8 mouse cellular contexts compared by ENCODE assay signal in genomic region chr4:34613571-34614145, GRCm38 (mm10). TPM values are rescaled to one million over a fixed set of nuclear protein-coding genes. Genes with fewer than 3 reads are reported as not detected.
DNase-seq lines count a peak whose midpoint lies in the region; ATAC-seq and TF ChIP-seq lines count a peak whose summit lies in the region.

No protein-coding gene starts in this region.

- no peak for TF ChIP-seq POLR2A in thymus, adult 2 months (IDR thresholded peaks at IDR 0.05; ENCODE audit: control insufficient read depth, extremely low read depth, insufficient read depth, low read length, poor library complexity)

- H3K9me3 ChIP-seq in heart, embryonic 16.5 days (replicated peaks; ENCODE audit: control insufficient read depth, low read length) = no peaks in the 10 kb centered on the region
- H3K9me3 ChIP-seq in midbrain, embryonic 11.5 days (ENCODE audit: control insufficient read depth, low read length) = no peaks in the 10 kb centered on the region

- H3K36me3 ChIP-seq in heart, embryonic 16.5 days (ENCODE audit: control insufficient read depth, insufficient read depth) = peaks cover 3% of the 10 kb centered on the region
- H3K36me3 ChIP-seq in midbrain, embryonic 11.5 days (ENCODE audit: control insufficient read depth, insufficient read depth, low read length) = no peaks in the 10 kb centered on the region
- H3K36me3 ChIP-seq in thymus, adult 2 months (ENCODE audit: control insufficient read depth, insufficient read depth, low read length) = no peaks in the 10 kb centered on the region

- H3K9ac ChIP-seq in heart, embryonic 16.5 days (ENCODE audit: low read length) = peak overlapping the region; percentile 96
- peak overlapping the region; percentile 91 for H3K9ac ChIP-seq in midbrain, embryonic 11.5 days (ENCODE audit: low read length)

- WGBS in heart, embryonic 16.5 days = 59% methylated on average over 6 of the region's 6 CpGs
- 79% methylated on average over 6 of the region's 6 CpGs for WGBS in midbrain, embryonic 11.5 days
- WGBS in thymus, adult 2 months = 53% methylated on average over 6 of the region's 6 CpGs

- H3K4me1 ChIP-seq in heart, embryonic 16.5 days (ENCODE audit: control insufficient read depth, insufficient read depth, low read length) = peaks cover 21% of the 10 kb centered on the region
- H3K4me1 ChIP-seq in midbrain, embryonic 11.5 days (ENCODE audit: control insufficient read depth, insufficient read depth, low read length) = peaks cover 14% of the 10 kb centered on the region
- peaks cover 10% of the 10 kb centered on the region for H3K4me1 ChIP-seq in thymus, adult 2 months (replicated peaks; ENCODE audit: control insufficient read depth, insufficient read depth, low read length)

- no peak for ATAC-seq in heart, embryonic 16.5 days (replicated peaks; ENCODE audit: extremely low read depth, insufficient read depth, low FRiP score)
- no peak for ATAC-seq in midbrain, embryonic 11.5 days (ENCODE audit: low FRiP score)

- TF ChIP-seq CTCF in thymus, adult 2 months (IDR thresholded peaks at IDR 0.05; ENCODE audit: borderline replicate concordance, control insufficient read depth, extremely low read depth, insufficient read depth, low read length, poor library complexity) = no peak

- peak overlapping the region; percentile 94 for H3K4me3 ChIP-seq in heart, embryonic 16.5 days (ENCODE audit: low read length)
- H3K4me3 ChIP-seq in midbrain, embryonic 11.5 days (ENCODE audit: low read depth, low read length) = peak overlapping the region; percentile 84
- H3K4me3 ChIP-seq in thymus, adult 2 months (ENCODE audit: control insufficient read depth, insufficient read depth, low read length) = no peak overlapping the region

- no peaks in the 10 kb centered on the region for H3K27me3 ChIP-seq in heart, embryonic 16.5 days (ENCODE audit: control insufficient read depth, insufficient read depth, low read length)
- no peaks in the 10 kb centered on the region for H3K27me3 ChIP-seq in midbrain, embryonic 11.5 days (ENCODE audit: control insufficient read depth, insufficient read depth, low read length)
- H3K27me3 ChIP-seq in thymus, adult 2 months (ENCODE audit: control insufficient read depth, insufficient read depth, low read length) = no peaks in the 10 kb centered on the region

- H3K27ac ChIP-seq in heart, embryonic 16.5 days (ENCODE audit: low read length) = no peak overlapping the region
- H3K27ac ChIP-seq in midbrain, embryonic 11.5 days (ENCODE audit: low read depth, low read length) = no peak overlapping the region
- H3K27ac ChIP-seq in thymus, adult 2 months (ENCODE audit: control insufficient read depth, insufficient read depth, low read length) = no peak overlapping the region

- peak; percentile 24 for DNase-seq in right cerebral cortex, postnatal 14 days
- DNase-seq in right cerebral cortex, adult 18-20 months = no peak
- peak; percentile 19 for DNase-seq in c-Kit-positive CD71-positive TER-119-positive erythroid progenitor cells, embryonic 14.5 days (ENCODE audit: low spot score)
- peak; percentile 37 to 58 for DNase-seq in kidney, postnatal 4 days
- DNase-seq in midbrain, embryonic 11.5 days (ENCODE audit: low spot score, missing footprints) = no peak
- DNase-seq in layer of hippocampus, postnatal 10 days (ENCODE audit: low spot score in 2 of 2) = no peak
- no peak for DNase-seq in thymus, adult 2 months

- peak overlapping the region; percentile 84 for H3K4me2 ChIP-seq in heart, embryonic 16.5 days (ENCODE audit: low read depth, low read length)
- H3K4me2 ChIP-seq in midbrain, embryonic 11.5 days = peak overlapping the region; percentile 96

RNA-seq across cellular contexts. Expression of gene Orc3, which starts 1.1 kb away (rescaled TPM):
- polyA plus RNA-seq in heart, embryonic 16.5 days (2015; fragmentation: Nextera tagmentation; extraction: Ambion mirVana) = 63.2 and 68.9 TPM in 2 replicates
- 127 and 135 TPM in 2 replicates for polyA plus RNA-seq in midbrain, embryonic 11.5 days (2014; fragmentation: Nextera tagmentation; extraction: Ambion mirVana)
- 10 to 100 TPM; 56.1 to 61.9 TPM for total RNA-seq in layer of hippocampus, postnatal 10 days (2021)
- 26.8 and 34.0 TPM in 2 replicates for polyA plus RNA-seq in thymus, adult 2 months (2012; rRNA removed)

RNA-seq across cellular contexts. Expression of gene Rars2, which starts 1.1 kb away (rescaled TPM):
- 51.3 and 56.9 TPM in 2 replicates for polyA plus RNA-seq in heart, embryonic 16.5 days (2015; fragmentation: Nextera tagmentation; extraction: Ambion mirVana)
- 77.3 and 84.5 TPM in 2 replicates for polyA plus RNA-seq in midbrain, embryonic 11.5 days (2014; fragmentation: Nextera tagmentation; extraction: Ambion mirVana)
- 10 to 100 TPM; 32.6 to 33.2 TPM for total RNA-seq in layer of hippocampus, postnatal 10 days (2021)
- polyA plus RNA-seq in thymus, adult 2 months (2012; rRNA removed) = 9.2 and 10.3 TPM in 2 replicates

Comparison
In these comparisons a context has a peak if more than half of its experiments do, and no peak if none do; other contexts are left out.
1. DNase-seq: peak in right cerebral cortex, postnatal 14 days (single experiment), c-Kit-positive CD71-positive TER-119-positive erythroid progenitor cells, embryonic 14.5 days (single experiment) and kidney, postnatal 4 days (2 of 2); none in right cerebral cortex, adult 18-20 months (single experiment), midbrain, embryonic 11.5 days (single experiment), layer of hippocampus, postnatal 10 days (0 of 2) and thymus, adult 2 months (single experiment).